ENCODE assay signal across 13 mouse cellular contexts in genomic region chr11:118552478-118552877, GRCm38 (mm10).
"Had no signal": no experiment of that assay in that cellular context is flagged by ENCODE, and none has a peak within 500 bp of the region (broad histone marks: within the 10 kb centered on the region; RNA-seq: fewer than 3 reads in every experiment).

No protein-coding gene starts in this region.

- H3K4me3 ChIP-seq: kidney, embryonic 15.5 days; limb, embryonic 15.5 days; liver, embryonic 12.5 days; stomach, embryonic 15.5 days had no signal

- DNase-seq: kidney, adult 2 months; kidney, postnatal 14 days; layer of hippocampus, postnatal 36 days; lung, embryonic 14.5 days; lung, postnatal 10 days; lung, postnatal 4 days; thymus, postnatal 4 days had no signal

- H3K4me2 ChIP-seq: kidney, embryonic 15.5 days; limb, embryonic 15.5 days; liver, embryonic 12.5 days; lung, embryonic 14.5 days; midbrain, embryonic 11.5 days had no signal

- ATAC-seq: liver, embryonic 12.5 days; midbrain, embryonic 16.5 days had no signal

- H3K9ac ChIP-seq: kidney, embryonic 15.5 days; limb, embryonic 15.5 days; liver, embryonic 12.5 days; lung, embryonic 14.5 days; stomach, embryonic 15.5 days had no signal

- H3K4me1 ChIP-seq: liver, embryonic 12.5 days had no signal

- H3K9me3 ChIP-seq: kidney, embryonic 15.5 days; limb, embryonic 15.5 days; liver, embryonic 12.5 days; stomach, embryonic 15.5 days had no signal

- H3K36me3 ChIP-seq: kidney, embryonic 15.5 days; limb, embryonic 15.5 days; liver, embryonic 12.5 days; stomach, embryonic 15.5 days had no signal

- H3K27ac ChIP-seq: kidney, embryonic 15.5 days; limb, embryonic 15.5 days; liver, embryonic 12.5 days had no signal

- H3K27me3 ChIP-seq: stomach, embryonic 15.5 days had no signal
